Mouse (Mus musculus) layer of hippocampus, adult 11-12 months (tissue): ENCODE measurements around the gene Afmid.

Experiments used
- DNase-seq: peaks from one replicate; pipeline ENCODE4 v3.0.0; 2022; ENCODE audit warnings: low spot score

The Afmid gene

GRCm38 (mm10) chr11:117879676-117880075, 54.0 kb downstream of the Afmid start:
- no peak for DNase-seq

GRCm38 (mm10) chr11:117880336-117880976, 54.7 kb downstream of the Afmid start:
- no peak for DNase-seq

- DNase-seq, result no peak
Observed at GRCm38 (mm10) chr11:117880977-117881358, 55.2 kb downstream of the Afmid start.

- DNase-seq, result no peak
Observed at GRCm38 (mm10) chr11:117881787-117882186, 56.1 kb downstream of the Afmid start.

- DNase-seq, result no peak
Observed at GRCm38 (mm10) chr11:117882208-117882607, 56.5 kb downstream of the Afmid start.

GRCm38 (mm10) chr11:117886000-117886399, 60.3 kb downstream of the Afmid start:
- DNase-seq, result no peak

- no peak for DNase-seq
Observed at GRCm38 (mm10) chr11:117888168-117888852, 62.6 kb downstream of the Afmid start.

GRCm38 (mm10) chr11:117888853-117889822, 63.4 kb downstream of the Afmid start:
- no peak for DNase-seq
